Mouse (Mus musculus) lung, postnatal 0 days (tissue): ENCODE results near the gene Npas2. TPM values are rescaled to one million over a fixed set of nuclear protein-coding genes. Genes with fewer than 3 reads are reported as not detected.

Source experiments
- ATAC-seq: fragments of 200-750 bp; cut with Nextera tagmentation; 2 replicates; pipeline ENCODE4 v1.8.0; 2017; ENCODE audit warnings: moderate library complexity
- DNase-seq: peaks from one replicate; pipeline ENCODE4 v3.0.0-alpha.2; 2016; ENCODE audit warnings: low spot score
- H3K27ac ChIP-seq: fragments of 300-500 bp; sonication (generic); 2 replicates; pipeline ENCODE4 v1.5.1; 2014; ENCODE audit warnings: antibody characterized with exemption, mild to moderate bottlenecking, low read length, mixed read lengths
- H3K27me3 ChIP-seq: fragments of 300-500 bp; sonication (generic); replicated peaks from 2 replicates; pipeline ENCODE4 v1.6.1; 2014; ENCODE audit warnings: low read length, mixed read lengths; ENCODE audit not compliant: insufficient read depth
- H3K36me3 ChIP-seq: fragments of 300-500 bp; sonication (generic); 2 replicates; pipeline ENCODE4 v1.6.1; 2014; ENCODE audit warnings: low read length, mixed read lengths; ENCODE audit not compliant: insufficient read depth
- H3K4me1 ChIP-seq: fragments of 300-500 bp; sonication (generic); 2 replicates; pipeline ENCODE4 v1.6.1; 2014; ENCODE audit warnings: antibody characterized with exemption, low read depth, low read length, mixed read lengths; ENCODE audit not compliant: insufficient read depth
- H3K4me2 ChIP-seq: fragments of 300-500 bp; sonication (generic); replicated peaks from 2 replicates; pipeline ENCODE4 v1.6.1; 2014; ENCODE audit warnings: low read depth, mild to moderate bottlenecking, low read length, moderate library complexity, mixed read lengths
- H3K4me3 ChIP-seq: fragments of 300-500 bp; sonication (generic); 2 replicates; pipeline ENCODE4 v1.5.1; 2014; ENCODE audit warnings: low read depth, low read length
- H3K9ac ChIP-seq: fragments of 300-500 bp; sonication (generic); replicated peaks from 2 replicates; pipeline ENCODE4 v1.6.1; 2014; ENCODE audit warnings: low read depth, mild to moderate bottlenecking
- H3K9me3 ChIP-seq: fragments of 300-500 bp; sonication (generic); 2 replicates; pipeline ENCODE4 v1.6.1; 2016; ENCODE audit warnings: low read length, mixed read lengths
- CTCF ChIP-seq: IDR thresholded peaks from 2 replicates; pipeline ENCODE4 v1.5.1; 2016; ENCODE audit warnings: antibody characterized with exemption, mild to moderate bottlenecking
- EP300 ChIP-seq: IDR thresholded peaks from 2 replicates; pipeline ENCODE4 v1.6.1; 2016; ENCODE audit warnings: antibody characterized with exemption, mild to moderate bottlenecking, control low read depth
- WGBS: fragments of 180-500 bp; shearing (Covaris S2); extraction: QIAGEN DNeasy Blood & Tissue Kit; methylation state at CpG from one replicate; pipeline ENCODE4 v1.1.7; 2014; 5-methylcytosine and 5-hydroxymethylcytosine counted together
- polyA plus RNA-seq: library from polyadenylated mRNA; unstranded; fragments of >200 nt; fragmentation: Nextera tagmentation; extraction: Ambion mirVana; gene quantifications from 2 replicates; pipeline ENCODE4 v1.2.1, GENCODE M21; 2015

Npas2 gene
- polyA plus RNA-seq, 1 experiment from 2014 or later: 2.2 TPM

DNA sequence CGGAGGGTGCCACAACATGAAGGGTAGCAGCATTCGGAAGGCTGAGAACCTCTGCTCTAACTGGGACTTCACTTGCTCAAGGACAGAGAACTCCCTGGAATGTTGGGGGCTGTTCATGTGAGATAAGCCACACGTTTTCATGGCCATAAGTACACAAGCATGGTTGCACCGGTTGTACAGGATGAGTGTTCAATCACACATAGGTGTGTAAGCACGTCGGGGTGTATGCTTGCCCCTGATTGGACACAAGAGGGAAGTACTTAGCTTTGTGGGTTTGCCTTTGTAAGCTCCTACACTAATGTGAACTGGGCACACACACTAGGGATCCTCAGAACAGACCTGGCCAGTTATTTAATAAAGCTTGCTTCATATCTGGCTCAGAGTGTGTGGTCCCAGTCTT, 204.8 kb downstream of the Npas2 start:
- H3K27me3 ChIP-seq: no peaks in the 10 kb centered on the region
- H3K9me3 ChIP-seq: no peaks in the 10 kb centered on the region
- ATAC-seq (peak; percentile 55), DNase-seq (peak; percentile 55)
- 59% methylated on average over 6 of the region's 6 CpGs for WGBS
- peaks cover 3% of the 10 kb centered on the region for H3K4me1 ChIP-seq
- H3K36me3 ChIP-seq: 0 out of 2 replicates have a peak, but pooled peaks cover 4% of the 10 kb centered on the region
- no peak overlapping the region for H3K4me2 ChIP-seq
- peak overlapping the region; percentile 70 for H3K27ac ChIP-seq
- no peak overlapping the region for H3K4me3 ChIP-seq
- TF ChIP-seq EP300 (0 out of 2 replicates have a peak, but pooled peaks have one; percentile 11), CTCF (no peak)
- H3K9ac ChIP-seq: no peak overlapping the region

DNA sequence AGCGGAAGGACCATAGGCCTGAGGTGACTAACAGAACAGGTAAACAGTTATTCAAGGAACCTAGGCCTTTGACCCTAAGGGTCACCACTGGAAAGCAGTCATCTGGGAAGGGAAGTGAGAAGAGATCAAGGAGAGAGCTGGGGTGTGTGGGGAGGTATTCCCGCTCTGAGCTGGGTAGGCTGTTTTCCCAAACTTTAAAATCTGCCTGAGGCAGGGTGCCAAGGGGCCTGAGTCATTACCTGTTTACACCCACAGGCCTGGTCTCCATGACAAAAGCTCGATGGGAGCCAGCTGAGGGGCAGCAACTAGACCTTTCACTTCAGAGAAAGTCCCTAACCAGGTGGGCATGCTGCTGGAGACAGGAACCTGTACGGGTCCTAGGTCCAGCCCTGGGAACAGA, 205.7 kb downstream of the Npas2 start:
- Histone ChIP-seq H3K9ac (no peak overlapping the region), H3K4me3 (no peak overlapping the region), H3K27ac (peak overlapping the region; percentile 70), H3K9me3 (no peaks in the 10 kb centered on the region), H3K4me1 (peaks cover 3% of the 10 kb centered on the region), H3K4me2 (no peak overlapping the region), H3K27me3 (no peaks in the 10 kb centered on the region), H3K36me3 (0 out of 2 replicates have a peak, but pooled peaks cover 4% of the 10 kb centered on the region)
- peak; percentile 27 for ATAC-seq
- TF ChIP-seq EP300 (no peak), CTCF (no peak)
- peak; percentile 41 for DNase-seq
- WGBS: 33% methylated on average over 4 of the region's 4 CpGs

DNA sequence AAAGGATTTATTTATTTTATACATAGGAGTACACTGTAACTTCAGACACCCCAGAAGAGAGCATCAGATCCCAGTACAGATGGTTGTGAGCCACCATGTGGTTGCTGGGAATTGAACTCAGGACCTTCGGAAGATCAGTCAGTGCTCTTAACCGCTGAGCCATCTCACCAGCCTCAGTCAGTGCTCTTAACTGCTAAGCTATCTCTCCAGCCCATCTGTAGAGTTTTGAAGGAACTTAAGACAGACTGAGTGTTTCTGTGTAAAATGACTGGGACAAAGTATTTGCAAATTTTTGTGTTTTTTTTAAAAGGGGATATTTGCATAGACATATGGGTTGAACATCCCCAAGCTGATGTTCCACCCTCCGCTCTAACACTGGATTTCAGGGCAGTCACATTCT, 206.6 kb downstream of the Npas2 start:
- Histone ChIP-seq H3K36me3 (0 out of 2 replicates have a peak, but pooled peaks cover 4% of the 10 kb centered on the region), H3K4me1 (peaks cover 3% of the 10 kb centered on the region), H3K27ac (no peak overlapping the region), H3K4me2 (no peak overlapping the region), H3K9me3 (no peaks in the 10 kb centered on the region), H3K4me3 (no peak overlapping the region), H3K27me3 (no peaks in the 10 kb centered on the region), H3K9ac (no peak overlapping the region)
- DNase-seq (no peak), ATAC-seq (no peak)
- TF ChIP-seq CTCF (no peak), EP300 (no peak)
- 85% methylated on average over 3 of the region's 3 CpGs for whole genome bisulfite sequencing

DNA sequence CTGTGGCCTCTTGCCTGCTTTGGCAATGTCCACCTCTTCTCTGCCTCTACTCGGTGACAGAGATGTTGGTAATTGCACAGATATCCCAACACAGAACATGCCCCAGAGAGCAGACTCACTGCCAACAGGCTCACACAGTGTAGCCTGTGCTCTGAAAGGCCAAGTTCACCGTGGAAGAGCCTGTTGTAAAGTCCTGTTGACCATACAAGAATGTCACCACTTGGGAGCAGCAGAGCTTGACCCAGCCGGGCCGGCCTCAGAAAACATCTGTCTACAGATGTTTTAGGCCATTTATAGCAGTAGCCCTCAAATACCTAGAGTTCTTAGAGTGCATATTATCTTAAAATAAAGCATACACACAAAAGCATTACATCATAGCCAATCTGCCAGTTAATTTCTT, 213.6 kb downstream of the Npas2 start:
- 43% methylated on average over 4 of the region's 4 CpGs for WGBS
- Histone ChIP-seq H3K36me3 (no peaks in the 10 kb centered on the region), H3K27ac (peak overlapping the region; percentile 38; the same call in 1 of the 2 replicates), H3K9ac (no peak overlapping the region), H3K4me1 (peaks cover 8% of the 10 kb centered on the region; the same call in 1 of the 2 replicates), H3K9me3 (no peaks in the 10 kb centered on the region), H3K27me3 (no peaks in the 10 kb centered on the region), H3K4me3 (no peak overlapping the region), H3K4me2 (no peak overlapping the region)
- DNase-seq (peak; percentile 48), ATAC-seq (no peak)
- TF ChIP-seq CTCF (peak; percentile 52), EP300 (no peak)

DNA sequence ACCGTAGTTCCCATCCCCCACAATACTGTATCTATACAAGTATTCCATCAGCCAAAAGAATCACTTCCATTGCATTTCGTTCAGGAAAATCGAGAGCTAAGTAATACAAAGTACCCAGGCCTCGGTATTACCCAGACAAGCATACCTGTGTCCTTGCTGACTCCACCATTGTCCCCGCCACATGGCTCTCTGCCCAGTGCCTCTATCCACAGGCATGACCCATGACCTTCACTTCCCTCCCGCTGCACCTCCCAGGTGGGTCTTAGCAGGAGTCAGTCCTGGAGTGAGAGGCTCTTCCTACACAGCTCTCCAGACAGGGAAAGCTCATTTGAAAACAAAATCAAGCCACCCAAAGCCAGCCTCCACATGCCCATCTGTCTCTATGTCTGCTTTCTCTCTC, 214.6 kb downstream of the Npas2 start:
- Histone ChIP-seq H3K27ac (peak overlapping the region; percentile 63), H3K4me2 (no peak overlapping the region), H3K9ac (no peak overlapping the region), H3K36me3 (no peaks in the 10 kb centered on the region), H3K4me1 (peaks cover 8% of the 10 kb centered on the region; the same call in 1 of the 2 replicates), H3K9me3 (no peaks in the 10 kb centered on the region), H3K4me3 (no peak overlapping the region), H3K27me3 (no peaks in the 10 kb centered on the region)
- WGBS: 75% methylated on average over 6 of the region's 6 CpGs
- TF ChIP-seq CTCF (no peak), EP300 (no peak)
- ATAC-seq (peak; percentile 11; the same call in 1 of the 2 replicates), DNase-seq (no peak)

DNA sequence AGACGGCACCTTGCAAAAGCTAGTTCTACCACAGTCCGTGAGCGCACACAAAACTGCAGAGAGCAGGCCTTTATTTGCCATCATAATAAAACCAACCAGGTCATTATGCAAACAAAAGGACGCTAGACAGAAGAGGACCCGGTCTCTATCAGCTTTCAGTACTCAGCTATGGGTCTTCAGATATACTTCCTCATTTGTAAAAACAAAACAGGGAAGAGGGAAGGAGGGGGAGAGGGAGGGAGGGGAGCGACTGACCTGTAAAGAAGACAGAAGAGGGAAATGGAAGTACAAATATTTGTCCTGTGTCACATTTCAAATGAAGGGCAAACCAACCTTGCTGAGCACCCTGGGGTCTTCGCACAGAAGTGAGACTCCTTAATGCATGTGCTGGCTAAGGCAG, 215.1 kb downstream of the Npas2 start:
- TF ChIP-seq EP300 (no peak), CTCF (no peak)
- H3K4me2 ChIP-seq: no peak overlapping the region
- H3K27ac ChIP-seq: peak overlapping the region; percentile 63
- ATAC-seq (no peak), DNase-seq (peak; percentile 44)
- no peaks in the 10 kb centered on the region for H3K9me3 ChIP-seq
- H3K36me3 ChIP-seq: no peaks in the 10 kb centered on the region
- H3K4me1 ChIP-seq: peaks cover 8% of the 10 kb centered on the region; the same call in 1 of the 2 replicates
- no peak overlapping the region for H3K9ac ChIP-seq
- H3K27me3 ChIP-seq: no peaks in the 10 kb centered on the region
- WGBS: 36% methylated on average over 7 of the region's 7 CpGs
- no peak overlapping the region for H3K4me3 ChIP-seq
